Mouse (Mus musculus) bone marrow, adult 2 months (tissue): Measurements from ENCODE around the gene Ovch2.

Source experiments
- CTCF ChIP-seq: fragments of 200-500 bp; IDR thresholded peaks from 2 replicates; pipeline ENCODE4 v1.5.1; 2011; ENCODE audit warnings: low read length, control low read depth; ENCODE audit not compliant: control insufficient read depth, insufficient read depth
- POLR2A ChIP-seq: fragments of 200-500 bp; IDR thresholded peaks from 2 replicates; pipeline ENCODE4 v1.6.1; 2011; ENCODE audit warnings: low read depth, mild to moderate bottlenecking, control low read depth, low read length, borderline replicate concordance; ENCODE audit not compliant: control insufficient read depth

- no peak for TF ChIP-seq CTCF
- no peak for TF ChIP-seq POLR2A
Measured at GRCm38 (mm10) chr7:107841719-107842118, 40.7 kb upstream of the Ovch2 start.
